In genomic region chr14:15255729-15256128, GRCm38 (mm10) we compare ENCODE assay signal across 24 mouse cellular contexts.
DNase-seq lines count a peak whose midpoint lies in the region; ATAC-seq lines count a peak whose summit lies in the region.
"Had no signal": no experiment of that assay in that cellular context is flagged by ENCODE, and none has a peak within 500 bp of the region (broad histone marks: within the 10 kb centered on the region; RNA-seq: fewer than 3 reads in every experiment).

No protein-coding gene starts in this region.

- intact Hi-C loops in left cerebral cortex, postnatal 36 days (cut with DNase I): no loop called here

- peak; percentile 42 to 55 for DNase-seq in cerebellum, postnatal 10 days
- peak; percentile 7 for DNase-seq in layer of hippocampus, adult 9-11 months
- no peak for DNase-seq in layer of hippocampus, adult 9-10 months (ENCODE audit: low spot score)
- peak; percentile 4 for DNase-seq in right cerebral cortex, adult 18-20 months
- no peak for DNase-seq in right cerebral cortex, postnatal 36 days (ENCODE audit: low spot score in 2 of 2)
- peak; percentile 6 to 14 for DNase-seq in left cerebral cortex, postnatal 36 days (ENCODE audit: low spot score in 2 of 2)
- DNase-seq: adrenal gland, adult 8-10 months; cerebellum, adult 11-12 months; cerebellum, postnatal 25 days; forebrain, postnatal 0 days; gastrocnemius, adult 2 months; gastrocnemius, postnatal 36 days; heart, adult 2 months; heart, postnatal 4 days; kidney, postnatal 14 days; liver, postnatal 0 days; lung, postnatal 36 days; retina, postnatal 1 day; thymus, adult 18-20 months; thymus, postnatal 25 days had no signal

- ATAC-seq in cerebellum, adult (ENCODE audit: insufficient number of reproducible peaks, low FRiP score, low TSS enrichment): no peak
- no peak for ATAC-seq in granulocyte monocyte progenitor cell, adult 5-6 weeks (replicated peaks; ENCODE audit: poor library complexity, severe bottlenecking)
- ATAC-seq: forebrain, postnatal 0 days; intestine, embryonic 16.5 days; liver, embryonic 12.5 days; liver, postnatal 0 days had no signal

Comparison
In these comparisons a context has a peak if more than half of its experiments do, and no peak if none do; other contexts are left out.
1. DNase-seq: peak in cerebellum, postnatal 10 days (2 of 2), layer of hippocampus, adult 9-11 months (single experiment), right cerebral cortex, adult 18-20 months (single experiment) and left cerebral cortex, postnatal 36 days (2 of 2); none in layer of hippocampus, adult 9-10 months (single experiment) and right cerebral cortex, postnatal 36 days (0 of 2).